Mouse (Mus musculus): ENCODE results near the gene Mfsd6. TPM values are rescaled to one million over a fixed set of nuclear protein-coding genes. Genes with fewer than 3 reads are reported as not detected.

Mfsd6 gene
- total and polyA plus RNA-seq, 3 experiments, result 0.36 to 0.89 (median 0.47) TPM

DNA sequence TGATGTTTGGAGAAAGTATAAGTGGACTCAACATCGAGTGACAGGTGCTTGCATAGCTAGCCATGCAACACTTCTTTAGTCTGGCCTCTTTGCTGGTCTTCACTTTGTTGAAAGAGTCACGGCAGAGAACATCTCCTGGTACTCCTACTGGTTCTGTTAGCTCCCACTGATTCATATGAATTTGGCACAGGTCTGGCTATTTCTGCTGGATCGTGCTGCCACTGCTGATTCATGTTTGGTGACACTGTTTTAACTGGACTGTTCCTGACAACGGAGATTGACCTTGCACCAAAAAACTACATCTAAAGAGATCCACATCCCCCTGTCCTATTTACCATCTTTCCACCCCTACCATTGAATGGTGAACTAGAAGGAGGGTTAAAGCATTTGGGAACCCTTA, 118.8 kb downstream of the Mfsd6 start:
- Histone ChIP-seq H3K9me3 (replicated peaks; ENCODE audit: low read length) (peaks cover 6% of the 10 kb centered on the region), H3K79me2 (replicated peaks; ENCODE audit: control insufficient read depth, extremely low read depth, insufficient read depth, poor library complexity, severe bottlenecking) (no peaks in the 10 kb centered on the region), H3K4me1 (ENCODE audit: control insufficient read depth in 1 of 2, insufficient read depth in 2 of 2) (no peaks in the 10 kb centered on the region), H3K27me3 (replicated peaks) (no peaks in the 10 kb centered on the region), H3K27ac (ENCODE audit: insufficient read depth, low read depth) (no peak overlapping the region), H3K4me3 (replicated peaks in 1 of 3; ENCODE audit: low read depth in 2 of 3, low read length in 2 of 3, poor library complexity in 1 of 3) (no peak overlapping the region), H3K9ac (ENCODE audit: insufficient read depth, low read depth) (no peak overlapping the region), H3K4me2 (ENCODE audit: insufficient read depth, low read depth, poor library complexity, severe bottlenecking) (no peak overlapping the region), H3K36me3 (replicated peaks in 1 of 2; ENCODE audit: control insufficient read depth in 1 of 2, insufficient read depth in 1 of 2, low read length in 1 of 2) (no peaks in the 10 kb centered on the region)
- dilution Hi-C loops (cut with MboI; ENCODE audit: extremely low pct_ligation_motif_present, extremely low pct_unique_long_range_greater_than_20kb, low sequenced_read_pairs) (no loop called here), in situ Hi-C loops (cut with MboI; ENCODE audit: low pct_ligation_motif_present, low pct_unique_long_range_greater_than_20kb, low sequenced_read_pairs) (no loop called here)
- no peak for DNase-seq (ENCODE audit: extremely low read depth)
- no peak for TF ChIP-seq USF2 (conservative IDR thresholded peaks at IDR 0.05; ENCODE audit: low read depth, low read length)
- TF ChIP-seq ZKSCAN1 (IDR thresholded peaks at IDR 0.05; ENCODE audit: borderline replicate concordance, low read depth, low read length), result no peak

DNA sequence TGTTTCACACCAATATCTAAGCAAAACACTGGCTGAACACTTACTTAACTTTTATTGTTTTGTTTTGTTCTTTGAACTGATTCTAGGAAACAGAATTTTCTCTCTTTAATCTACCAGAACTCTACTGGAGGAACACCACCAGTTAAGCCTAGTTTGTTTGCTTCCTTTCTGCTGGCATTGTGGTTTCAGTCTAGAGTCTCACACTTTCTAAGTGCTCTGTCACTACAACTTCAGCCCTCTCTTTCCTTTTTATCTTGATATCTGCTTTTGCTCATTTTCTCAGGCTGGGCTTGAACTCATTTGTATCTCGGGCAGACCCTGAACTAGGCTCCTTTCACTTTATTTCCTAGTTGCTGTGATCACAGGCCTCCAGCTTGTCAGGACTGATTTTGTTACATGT, 119.6 kb downstream of the Mfsd6 start:
- no peaks in the 10 kb centered on the region for H3K27me3 ChIP-seq (replicated peaks)
- H3K9me3 ChIP-seq (replicated peaks; ENCODE audit: low read length), result peaks cover 6% of the 10 kb centered on the region
- DNase-seq (ENCODE audit: extremely low read depth), result no peak
- no peaks in the 10 kb centered on the region for H3K4me1 ChIP-seq (ENCODE audit: control insufficient read depth in 1 of 2, insufficient read depth in 2 of 2)
- H3K4me2 ChIP-seq (ENCODE audit: insufficient read depth, low read depth, poor library complexity, severe bottlenecking), result no peak overlapping the region
- no peak overlapping the region for H3K4me3 ChIP-seq (replicated peaks in 1 of 3; ENCODE audit: low read depth in 2 of 3, low read length in 2 of 3, poor library complexity in 1 of 3)
- H3K79me2 ChIP-seq (replicated peaks; ENCODE audit: control insufficient read depth, extremely low read depth, insufficient read depth, poor library complexity, severe bottlenecking), result no peaks in the 10 kb centered on the region
- in situ Hi-C loops (cut with MboI; ENCODE audit: low pct_ligation_motif_present, low pct_unique_long_range_greater_than_20kb, low sequenced_read_pairs), result no loop called here
- no peak for TF ChIP-seq IRF4 (IDR thresholded peaks at IDR 0.05; ENCODE audit: low read depth, low read length)
- TF ChIP-seq MYC (IDR thresholded peaks at IDR 0.05; ENCODE audit: low read depth, low read length), result no peak
- no peak for TF ChIP-seq EP300 (IDR thresholded peaks at IDR 0.05; ENCODE audit: low read length)
- no peak for TF ChIP-seq JUN (IDR thresholded peaks at IDR 0.05; ENCODE audit: insufficient read depth, low read depth, low read length)
- no peak overlapping the region for H3K27ac ChIP-seq (ENCODE audit: insufficient read depth, low read depth)
- no peak overlapping the region for H3K9ac ChIP-seq (ENCODE audit: insufficient read depth, low read depth)
- no peaks in the 10 kb centered on the region for H3K36me3 ChIP-seq (replicated peaks in 1 of 2; ENCODE audit: control insufficient read depth in 1 of 2, insufficient read depth in 1 of 2, low read length in 1 of 2)
- dilution Hi-C loops (cut with MboI; ENCODE audit: extremely low pct_ligation_motif_present, extremely low pct_unique_long_range_greater_than_20kb, low sequenced_read_pairs), result no loop called here

Other genes starting within 250 kb of the Mfsd6 start
- 13.8 and 16.7 TPM in 2 replicates for gene Nab1, start 226.8 kb downstream of the Mfsd6 start, total RNA-seq (2012; rRNA removed)
- 18.7 and 20.1 TPM in 2 replicates for gene Nab1, start 226.8 kb downstream of the Mfsd6 start, total RNA-seq (2014; rRNA removed)
- 18.9 and 19.0 TPM in 2 replicates for gene Nab1, start 226.8 kb downstream of the Mfsd6 start, polyA plus RNA-seq (2012; ENCODE audit: insufficient read length, low read depth)
- gene Nemp2, start 96.8 kb downstream of the Mfsd6 start, total RNA-seq (2012; rRNA removed), result 9.4 and 11.2 TPM in 2 replicates
- 18.2 and 20.1 TPM in 2 replicates for gene Nemp2, start 96.8 kb downstream of the Mfsd6 start, total RNA-seq (2014; rRNA removed)
- gene Nemp2, start 96.8 kb downstream of the Mfsd6 start, polyA plus RNA-seq (2012; ENCODE audit: insufficient read length, low read depth), result 10.2 and 13.3 TPM in 2 replicates
- 13.6 and 14.8 TPM in 2 replicates for gene Inpp1, start 90.2 kb upstream of the Mfsd6 start, total RNA-seq (2012; rRNA removed)
- gene Inpp1, start 90.2 kb upstream of the Mfsd6 start, total RNA-seq (2014; rRNA removed), result 10.0 and 13.0 TPM in 2 replicates
- 9.2 and 10.5 TPM in 2 replicates for gene Inpp1, start 90.2 kb upstream of the Mfsd6 start, polyA plus RNA-seq (2012; ENCODE audit: insufficient read length, low read depth)
- 14.5 and 17.1 TPM in 2 replicates for gene Hibch, start 117.5 kb upstream of the Mfsd6 start, total RNA-seq (2012; rRNA removed)
- 31.9 and 32.3 TPM in 2 replicates for gene Hibch, start 117.5 kb upstream of the Mfsd6 start, total RNA-seq (2014; rRNA removed)
- 20.6 and 32.1 TPM in 2 replicates for gene Hibch, start 117.5 kb upstream of the Mfsd6 start, polyA plus RNA-seq (2012; ENCODE audit: insufficient read length, low read depth)